Mouse (Mus musculus) midbrain, embryonic 12.5 days (tissue): Measurements from ENCODE around the gene Plvap. TPM values are rescaled to one million over a fixed set of nuclear protein-coding genes. Genes with fewer than 3 reads are reported as not detected.

ENCODE experiments used
- ATAC-seq: fragments of 200-750 bp; cut with Nextera tagmentation; 2 replicates; pipeline ENCODE4 v1.8.0; 2017; ENCODE audit warnings: low read depth, moderate TSS enrichment, moderate library complexity; ENCODE audit not compliant: low FRiP score
- H3K27ac ChIP-seq: fragments of 300-500 bp; sonication (generic); replicated peaks from 2 replicates; pipeline ENCODE4 v1.5.1; 2016; ENCODE audit warnings: mild to moderate bottlenecking
- H3K27me3 ChIP-seq: fragments of 300-500 bp; sonication (generic); 2 replicates; pipeline ENCODE4 v1.6.1; 2016; ENCODE audit warnings: mild to moderate bottlenecking
- H3K36me3 ChIP-seq: fragments of 300-500 bp; sonication (generic); 2 replicates; pipeline ENCODE4 v1.6.1; 2016
- H3K4me1 ChIP-seq: fragments of 300-500 bp; sonication (generic); 2 replicates; pipeline ENCODE4 v1.6.1; 2016
- H3K4me2 ChIP-seq: fragments of 300-500 bp; sonication (generic); replicated peaks from 2 replicates; pipeline ENCODE4 v1.6.1; 2016; ENCODE audit warnings: mild to moderate bottlenecking, moderate library complexity
- H3K4me3 ChIP-seq: fragments of 300-500 bp; sonication (generic); 2 replicates; pipeline ENCODE4 v1.5.1; 2016; ENCODE audit warnings: mild to moderate bottlenecking
- H3K9ac ChIP-seq: fragments of 300-500 bp; sonication (generic); replicated peaks from 2 replicates; pipeline ENCODE4 v1.6.1; 2016; ENCODE audit warnings: mild to moderate bottlenecking, moderate library complexity
- H3K9me3 ChIP-seq: fragments of 300-500 bp; sonication (generic); 2 replicates; pipeline ENCODE4 v1.6.1; 2016; ENCODE audit warnings: mild to moderate bottlenecking
- WGBS: fragments of 180-500 bp; shearing (Covaris S2); methylation state at CpG from one replicate; pipeline ENCODE4 v1.1.7; 2016; 5-methylcytosine and 5-hydroxymethylcytosine counted together
- polyA plus RNA-seq: library from polyadenylated mRNA; unstranded; fragments of >200 nt; fragmentation: Nextera tagmentation; extraction: Ambion mirVana; gene quantifications from 2 replicates; pipeline ENCODE4 v1.2.1, GENCODE M21; 2016

The Plvap gene
- polyA plus RNA-seq, 1 experiment from 2014 or later = 29.5 TPM

DNA sequence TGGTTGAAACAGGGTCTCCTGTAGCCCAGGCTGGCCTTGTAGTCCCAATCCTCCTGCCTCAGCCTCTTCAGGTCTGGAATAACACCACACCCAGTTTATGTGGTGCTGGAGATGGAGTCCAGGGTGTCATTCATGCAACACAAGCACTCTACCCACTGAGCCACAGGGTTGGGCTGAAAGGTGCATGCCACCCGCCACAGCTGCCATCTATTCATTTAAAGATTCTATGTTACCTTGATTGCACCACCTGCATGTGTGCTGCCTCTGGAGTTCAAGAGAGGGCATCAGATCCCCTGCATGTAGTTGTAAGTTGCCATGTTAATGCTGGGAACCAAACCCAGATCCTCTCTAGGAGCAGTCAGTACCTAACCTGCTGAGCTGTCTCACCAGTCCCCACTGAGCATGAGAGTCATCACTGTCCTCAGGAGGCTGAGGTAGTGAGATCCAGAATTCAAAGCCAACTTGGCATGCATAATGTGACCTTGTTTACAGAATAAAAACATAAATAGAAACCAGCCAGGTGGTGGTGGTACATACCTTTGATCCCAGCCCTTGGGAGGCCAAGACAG lies 14.4 kb downstream of the Plvap start:
- Histone ChIP-seq H3K36me3 (peaks cover 17% of the 10 kb centered on the region), H3K9me3 (no peaks in the 10 kb centered on the region), H3K4me2 (no peak overlapping the region), H3K27me3 (peaks cover 6% of the 10 kb centered on the region; the same call in 1 of the 2 replicates), H3K27ac (no peak overlapping the region), H3K4me3 (no peak overlapping the region), H3K9ac (no peak overlapping the region), H3K4me1 (peaks cover 21% of the 10 kb centered on the region)
- no peak for ATAC-seq
- 91% methylated on average over 1 of the region's 1 CpGs for WGBS

DNA sequence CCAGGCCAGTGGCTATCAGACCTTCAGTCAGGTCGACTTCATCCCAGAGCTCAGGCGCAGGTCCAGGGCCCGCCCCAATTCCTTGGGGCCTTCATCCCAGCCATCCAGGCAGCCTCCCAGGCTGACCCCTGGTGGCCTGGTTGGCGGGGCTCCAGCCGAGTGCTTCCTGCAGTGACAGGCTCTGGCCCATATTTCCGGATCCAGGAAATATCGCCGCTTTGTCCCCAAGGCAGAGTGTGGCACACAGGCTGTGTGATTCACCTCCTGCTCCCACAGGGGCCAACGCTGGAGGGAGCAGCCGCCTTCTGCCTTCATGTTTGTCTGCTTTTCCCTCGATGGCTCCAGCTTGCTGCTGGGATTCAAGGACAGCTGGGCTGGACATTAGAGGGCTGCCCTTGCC lies 15.1 kb downstream of the Plvap start:
- H3K9ac ChIP-seq = no peak overlapping the region
- no peaks in the 10 kb centered on the region for H3K9me3 ChIP-seq
- peaks cover 24% of the 10 kb centered on the region for H3K36me3 ChIP-seq
- 51% methylated on average over 11 of the region's 11 CpGs for WGBS
- H3K4me2 ChIP-seq = no peak overlapping the region
- no peak overlapping the region for H3K4me3 ChIP-seq
- peaks cover 21% of the 10 kb centered on the region for H3K4me1 ChIP-seq
- H3K27me3 ChIP-seq = peaks cover 6% of the 10 kb centered on the region; the same call in 1 of the 2 replicates
- ATAC-seq = no peak
- no peak overlapping the region for H3K27ac ChIP-seq

DNA sequence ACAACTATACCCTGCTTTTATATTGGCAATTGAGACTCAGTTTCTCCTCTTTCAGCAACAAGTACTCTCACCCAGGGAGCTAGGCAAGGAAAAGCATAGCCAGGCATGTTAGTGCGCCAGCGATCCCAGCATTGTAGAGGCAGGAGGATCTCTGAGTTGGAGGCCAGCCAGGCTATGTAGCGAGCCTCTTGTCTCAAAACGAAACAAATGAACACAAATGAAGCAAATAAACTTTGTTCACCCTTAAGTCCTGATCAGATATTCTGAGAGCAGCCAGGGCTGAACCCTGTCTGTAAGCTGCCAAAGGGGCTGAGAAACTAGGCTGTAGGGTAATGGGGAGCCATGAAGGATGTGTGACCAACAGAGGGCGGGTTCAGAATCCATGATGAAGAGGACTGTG lies 15.7 kb downstream of the Plvap start:
- no peak overlapping the region for H3K4me3 ChIP-seq
- H3K27me3 ChIP-seq = peaks cover 6% of the 10 kb centered on the region; the same call in 1 of the 2 replicates
- peaks cover 30% of the 10 kb centered on the region for H3K36me3 ChIP-seq
- H3K4me2 ChIP-seq = no peak overlapping the region
- H3K9ac ChIP-seq = no peak overlapping the region
- H3K9me3 ChIP-seq = no peaks in the 10 kb centered on the region
- H3K27ac ChIP-seq = no peak overlapping the region
- peaks cover 21% of the 10 kb centered on the region for H3K4me1 ChIP-seq
- WGBS = 97% methylated on average over 5 of the region's 5 CpGs
- ATAC-seq = no peak

DNA sequence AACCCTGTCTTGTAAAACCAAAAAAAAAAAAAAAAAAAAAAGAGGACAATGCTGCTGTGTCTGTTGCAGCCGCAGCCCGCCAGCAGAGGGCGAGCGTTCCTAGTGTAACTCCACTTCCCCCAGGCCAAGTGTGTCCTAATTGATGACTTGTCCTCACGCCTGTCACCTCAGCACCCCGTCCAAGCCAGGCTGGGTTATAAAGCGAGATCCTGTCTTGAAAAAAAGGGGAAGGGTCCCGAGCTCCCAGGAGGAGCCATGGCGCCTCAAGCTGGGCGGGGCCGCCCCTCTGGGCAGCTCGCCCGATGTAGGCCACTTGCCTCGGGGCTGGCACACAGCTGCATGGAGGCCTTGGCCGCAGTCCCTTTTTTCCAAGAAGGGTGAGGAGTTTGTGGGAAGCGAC lies 16.5 kb downstream of the Plvap start:
- Histone ChIP-seq H3K9ac (no peak overlapping the region), H3K4me2 (no peak overlapping the region), H3K27ac (no peak overlapping the region), H3K4me3 (no peak overlapping the region), H3K4me1 (peaks cover 24% of the 10 kb centered on the region), H3K9me3 (no peaks in the 10 kb centered on the region), H3K27me3 (peaks cover 6% of the 10 kb centered on the region; the same call in 1 of the 2 replicates), H3K36me3 (peaks cover 33% of the 10 kb centered on the region)
- 32% methylated on average over 16 of the region's 16 CpGs for WGBS
- peak; percentile 58 for ATAC-seq

DNA sequence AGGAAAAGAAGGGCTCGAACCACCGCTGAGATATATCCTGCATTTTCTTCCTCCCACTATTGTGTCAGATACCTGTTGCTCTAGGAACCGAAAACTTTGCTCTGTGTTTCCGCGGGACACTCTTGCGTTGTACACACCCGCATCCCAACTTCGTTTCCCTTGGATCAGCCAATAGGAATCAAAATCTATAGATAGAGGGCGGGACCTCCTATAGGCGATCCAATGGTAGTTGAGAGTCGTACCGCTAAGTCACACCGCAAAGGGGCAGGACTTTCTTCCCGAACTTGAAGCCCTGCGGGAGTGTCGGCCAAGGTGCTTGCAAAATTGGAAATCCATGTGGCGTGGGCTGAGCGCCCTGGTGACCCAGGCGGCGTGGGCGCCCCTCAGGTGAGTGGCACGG lies 23.1 kb downstream of the Plvap start:
- peak; percentile 79 for ATAC-seq
- Histone ChIP-seq H3K36me3 (peaks cover 36% of the 10 kb centered on the region), H3K4me1 (peaks cover 34% of the 10 kb centered on the region), H3K27me3 (no peaks in the 10 kb centered on the region), H3K9ac (peak overlapping the region; percentile 78), H3K27ac (peak overlapping the region; percentile 83; the same call in 1 of the 2 replicates), H3K9me3 (no peaks in the 10 kb centered on the region), H3K4me3 (peak overlapping the region; percentile 84), H3K4me2 (peak overlapping the region; percentile 100)
- WGBS = under 1% methylated on average over 22 of the region's 22 CpGs

DNA sequence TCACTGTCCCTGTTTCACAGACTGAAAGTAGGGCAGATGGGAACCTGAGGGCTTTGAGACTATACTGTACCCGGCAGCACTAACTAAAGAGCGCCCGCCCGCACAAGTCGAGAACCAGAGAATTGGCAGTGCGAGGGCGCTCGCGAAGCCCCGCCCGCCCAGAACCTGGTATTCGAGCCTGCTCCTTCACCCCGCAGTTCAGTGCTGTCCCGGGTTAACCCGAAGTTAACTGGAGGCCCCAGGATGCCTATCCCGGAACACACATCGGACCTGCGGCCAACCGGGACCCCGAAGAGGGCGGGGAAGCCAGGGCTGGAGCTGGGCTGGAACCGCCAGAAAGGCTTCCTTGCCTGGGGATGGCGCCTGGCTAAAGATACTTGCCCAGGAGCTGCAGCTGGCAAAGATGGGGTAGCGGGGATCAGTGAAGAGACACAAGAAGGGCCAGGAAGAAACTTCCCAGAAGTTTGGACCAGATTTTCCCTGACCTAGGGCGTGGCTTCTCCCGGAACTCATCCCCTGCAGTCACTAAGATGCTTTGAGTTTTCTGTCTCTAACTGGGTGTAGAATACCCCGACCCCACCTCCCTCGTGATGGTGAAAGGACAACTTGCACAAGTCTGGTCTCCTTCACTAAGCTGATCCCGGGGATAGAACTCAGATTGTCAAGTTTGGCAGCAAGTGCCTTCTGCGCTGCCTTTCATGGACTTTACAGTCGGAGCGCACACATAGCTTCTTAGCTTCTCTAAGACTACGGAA lies 23.7 kb downstream of the Plvap start, which contains the start of gene Gtpbp3:
Gtpbp3 (plus strand) TSS at position 413 of the 755 bp plus-strand sequence.
- H3K27ac ChIP-seq = peak within 1 kb of the TSS; percentile 83
- peak within 1 kb of the TSS; percentile 78 for H3K9ac ChIP-seq
- peaks cover 36% of the 10 kb centered on the region for H3K4me1 ChIP-seq
- H3K4me3 ChIP-seq = peak within 1 kb of the TSS; percentile 84
- no peaks in the 10 kb centered on the region for H3K9me3 ChIP-seq
- H3K4me2 ChIP-seq = peak within 1 kb of the TSS; percentile 100
- ATAC-seq = peak; percentile 35
- under 1% methylated on average over 33 of the region's 33 CpGs for whole genome bisulfite sequencing
- no peaks in the 10 kb centered on the region for H3K27me3 ChIP-seq
- peaks cover 38% of the 10 kb centered on the region for H3K36me3 ChIP-seq

DNA sequence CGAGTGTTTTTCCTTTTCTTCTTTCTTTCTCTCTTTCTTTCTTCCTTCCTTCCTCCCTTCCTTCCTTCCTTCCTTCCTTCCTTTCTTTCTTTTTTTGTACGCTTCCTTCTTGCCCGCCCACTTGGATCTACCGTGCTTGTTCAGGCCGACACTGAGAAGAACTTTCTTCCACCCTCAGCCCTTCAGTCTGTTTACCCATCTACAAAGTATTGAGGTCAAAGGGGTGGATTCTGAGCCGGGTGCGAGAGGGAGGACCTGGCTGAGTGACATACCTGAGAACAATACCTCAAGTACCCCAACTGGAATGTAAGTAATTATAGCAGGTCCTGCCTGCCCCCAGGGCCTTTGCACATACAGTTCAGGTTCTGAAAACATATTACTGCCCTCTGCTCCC lies 25.4 kb downstream of the Plvap start:
- Histone ChIP-seq H3K27me3 (peaks cover 14% of the 10 kb centered on the region; the same call in 1 of the 2 replicates), H3K27ac (peak overlapping the region; percentile 89), H3K4me1 (peaks cover 38% of the 10 kb centered on the region), H3K4me3 (peak overlapping the region; percentile 92), H3K36me3 (peaks cover 38% of the 10 kb centered on the region), H3K4me2 (peak overlapping the region; percentile 63), H3K9ac (peak overlapping the region; percentile 98; the same call in 1 of the 2 replicates), H3K9me3 (no peaks in the 10 kb centered on the region)
- 22% methylated on average over 7 of the region's 7 CpGs for WGBS
- no peak for ATAC-seq

DNA sequence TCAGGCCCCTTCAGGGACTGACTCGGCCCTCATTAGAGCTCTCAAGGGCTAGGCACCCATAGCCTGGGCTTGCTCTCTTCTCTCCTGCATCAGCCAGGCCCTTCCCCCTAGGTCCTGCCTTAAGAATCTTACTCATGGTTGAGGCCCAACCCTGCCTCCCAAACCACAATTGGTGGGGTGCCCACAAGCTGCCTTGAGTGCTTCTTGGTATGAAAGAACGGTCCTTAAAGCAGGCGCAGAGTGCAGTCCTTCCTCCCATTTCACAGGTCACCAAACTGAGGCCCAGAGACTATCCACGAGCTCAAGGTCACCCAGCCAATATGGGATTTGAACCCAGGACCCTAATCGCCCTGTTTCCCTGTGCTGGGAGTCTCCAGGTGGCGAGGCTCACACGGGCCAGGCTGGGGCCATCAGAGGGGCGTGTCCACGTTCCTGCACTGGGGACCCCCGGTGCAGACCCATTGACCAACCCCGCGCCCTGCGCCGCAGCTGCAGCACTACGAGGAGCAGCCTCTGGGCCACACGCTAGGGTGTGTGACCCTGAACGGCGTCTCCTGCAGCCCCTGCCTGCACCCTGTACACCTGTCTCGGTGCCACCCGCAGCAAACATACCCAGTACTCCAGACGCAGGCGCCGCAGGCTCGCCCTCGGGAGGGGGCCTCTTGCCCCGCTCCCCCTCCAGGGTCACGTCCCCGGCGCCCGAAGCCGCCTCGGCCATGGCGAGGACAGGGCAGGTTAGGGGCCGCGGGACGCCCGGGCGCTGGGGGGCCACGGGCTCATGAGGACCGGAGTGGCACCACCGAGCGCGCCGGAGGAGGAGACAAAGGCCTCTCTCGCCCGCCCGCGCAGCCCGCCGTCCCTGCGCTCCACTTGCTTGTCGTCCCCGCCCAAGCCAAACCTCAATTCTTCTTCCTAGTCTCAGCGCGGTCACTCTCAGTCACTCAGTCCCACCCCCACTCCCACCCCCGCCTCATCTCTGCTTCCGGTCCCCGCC lies 26.1 kb downstream of the Plvap start, which contains the start of gene Ano8:
Ano8 (minus strand) TSS at position 822 of the 994 bp plus-strand sequence.
- Histone ChIP-seq H3K9ac (peak within 1 kb of the TSS; percentile 98), H3K4me1 (peaks cover 38% of the 10 kb centered on the region), H3K27me3 (peaks cover 14% of the 10 kb centered on the region; the same call in 1 of the 2 replicates), H3K4me3 (peak within 1 kb of the TSS; percentile 92), H3K27ac (peak within 1 kb of the TSS; percentile 89), H3K9me3 (no peaks in the 10 kb centered on the region), H3K36me3 (peaks cover 39% of the 10 kb centered on the region), H3K4me2 (peak within 1 kb of the TSS; percentile 63)
- WGBS = 5% methylated on average over 56 of the region's 58 CpGs
- peak; percentile 79 for ATAC-seq

DNA sequence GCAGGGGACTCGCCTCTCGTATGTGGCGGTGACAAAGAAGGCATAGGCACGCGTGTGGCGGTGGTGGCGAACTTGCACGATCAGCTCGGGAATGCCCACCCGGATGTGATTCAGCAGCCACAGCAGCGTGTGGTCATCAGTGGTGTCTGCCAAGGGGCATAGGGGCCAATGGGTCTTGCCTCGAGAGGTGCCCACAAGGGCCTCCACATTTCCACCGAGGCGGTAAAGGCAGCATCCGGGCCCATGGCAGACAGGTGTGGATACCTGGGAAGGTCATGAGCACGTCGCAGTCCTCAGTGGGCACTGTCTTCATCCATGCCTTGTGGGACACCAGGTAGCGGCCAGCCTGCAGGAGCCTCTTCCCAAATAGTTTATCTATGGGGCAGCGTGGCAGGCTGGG lies 26.8 kb downstream of the Plvap start:
- H3K27me3 ChIP-seq = peaks cover 14% of the 10 kb centered on the region; the same call in 1 of the 2 replicates
- 94% methylated on average over 19 of the region's 19 CpGs for WGBS
- H3K4me3 ChIP-seq = peak overlapping the region; percentile 92
- H3K9me3 ChIP-seq = no peaks in the 10 kb centered on the region
- peaks cover 32% of the 10 kb centered on the region for H3K4me1 ChIP-seq
- H3K36me3 ChIP-seq = peaks cover 46% of the 10 kb centered on the region
- H3K4me2 ChIP-seq = peak overlapping the region; percentile 63
- no peak for ATAC-seq
- H3K27ac ChIP-seq = no peak overlapping the region
- peak overlapping the region; percentile 98; the same call in 1 of the 2 replicates for H3K9ac ChIP-seq

DNA sequence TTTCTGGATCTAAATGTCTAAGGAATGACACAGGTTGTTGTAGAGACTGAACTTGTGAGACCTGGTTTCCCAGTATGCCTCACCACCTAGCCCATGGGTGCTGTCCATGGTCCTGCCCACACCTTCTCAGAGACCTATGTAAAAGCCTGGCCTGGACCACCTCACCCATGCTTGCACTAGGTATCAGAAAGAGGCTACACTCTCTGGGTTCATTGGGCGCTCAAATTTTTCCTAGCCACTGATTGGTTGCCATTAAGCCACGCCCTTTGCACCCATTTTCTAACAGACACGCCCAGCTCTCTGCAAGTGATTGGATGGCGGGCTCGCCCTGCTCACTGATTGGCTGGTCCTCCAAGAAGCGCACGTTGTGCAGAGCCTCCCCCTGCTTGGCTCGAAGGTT lies 27.6 kb downstream of the Plvap start:
- peaks cover 24% of the 10 kb centered on the region for H3K4me1 ChIP-seq
- H3K27ac ChIP-seq = no peak overlapping the region
- peaks cover 54% of the 10 kb centered on the region for H3K36me3 ChIP-seq
- H3K9ac ChIP-seq = no peak overlapping the region
- peaks cover 18% of the 10 kb centered on the region for H3K27me3 ChIP-seq
- H3K9me3 ChIP-seq = no peaks in the 10 kb centered on the region
- H3K4me2 ChIP-seq = peak overlapping the region; percentile 63; the same call in 1 of the 2 replicates
- H3K4me3 ChIP-seq = no peak overlapping the region
- WGBS = 46% methylated on average over 8 of the region's 8 CpGs
- ATAC-seq = no peak

DNA sequence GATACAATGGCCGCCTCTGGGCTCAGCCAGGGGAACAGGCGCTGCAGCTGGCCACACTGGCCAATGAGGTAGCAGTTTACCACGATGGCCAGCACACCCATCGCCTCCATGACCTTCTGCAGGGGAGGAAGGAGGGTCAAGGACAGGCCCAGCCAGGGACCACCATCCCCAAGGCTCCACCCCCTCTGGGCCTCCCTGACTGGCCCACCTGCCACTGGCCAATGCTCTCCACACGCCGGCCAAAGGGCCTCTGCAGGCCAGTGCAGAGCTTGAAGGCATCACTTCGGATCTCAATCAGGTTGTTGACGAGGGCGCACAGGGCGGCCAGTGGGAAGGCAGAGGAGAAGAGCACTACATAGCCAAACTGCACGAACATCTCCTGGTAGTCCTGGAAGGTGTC lies 32.6 kb downstream of the Plvap start:
- H3K4me2 ChIP-seq = no peak overlapping the region
- no peak overlapping the region for H3K27ac ChIP-seq
- no peaks in the 10 kb centered on the region for H3K9me3 ChIP-seq
- no peak overlapping the region for H3K4me3 ChIP-seq
- peaks cover 74% of the 10 kb centered on the region for H3K36me3 ChIP-seq
- peaks cover 29% of the 10 kb centered on the region for H3K4me1 ChIP-seq
- H3K9ac ChIP-seq = no peak overlapping the region
- ATAC-seq = no peak
- WGBS = 92% methylated on average over 11 of the region's 11 CpGs
- H3K27me3 ChIP-seq = peaks cover 24% of the 10 kb centered on the region
